Mouse (Mus musculus) cerebellum, adult (tissue): ENCODE results near the gene Ezr.

Experiments
- ATAC-seq: cut with Nextera tagmentation; 2 replicates; pipeline ENCODE4 v1.9.2; 2017; ENCODE audit warnings: mild to moderate bottlenecking, moderate library complexity, mixed read lengths; ENCODE audit not compliant: insufficient number of reproducible peaks, low FRiP score, low TSS enrichment

Gene Ezr

GRCm38 (mm10) chr17:6794160-6794751 is 11.7 kb upstream of the Ezr start:
- no peak for ATAC-seq

- ATAC-seq: no peak
Observed at GRCm38 (mm10) chr17:6789581-6790118, 7.1 kb upstream of the Ezr start.

GRCm38 (mm10) chr17:6789103-6789502 is 6.5 kb upstream of the Ezr start:
- no peak for ATAC-seq

GRCm38 (mm10) chr17:6787241-6787640 is 4.7 kb upstream of the Ezr start:
- ATAC-seq: no peak

- no peak for ATAC-seq
Observed at GRCm38 (mm10) chr17:6783756-6784357, 1.3 kb upstream of the Ezr start.

GRCm38 (mm10) chr17:6783006-6783661 is 550 bp upstream of the Ezr start:
- peak; percentile 47 for ATAC-seq

- ATAC-seq: no peak
Observed at GRCm38 (mm10) chr17:6782033-6782526, 504 bp downstream of the Ezr start.

- no peak for ATAC-seq
Observed at GRCm38 (mm10) chr17:6781273-6781672, 1.3 kb downstream of the Ezr start.

GRCm38 (mm10) chr17:6780521-6781115 is 2.0 kb downstream of the Ezr start:
- ATAC-seq: no peak

- no peak for ATAC-seq
Observed at GRCm38 (mm10) chr17:6779632-6780031, 3.0 kb downstream of the Ezr start.

- no peak for ATAC-seq
Observed at GRCm38 (mm10) chr17:6778771-6779509, 3.6 kb downstream of the Ezr start.

GRCm38 (mm10) chr17:6778332-6778683 is 4.3 kb downstream of the Ezr start:
- ATAC-seq: no peak

- no peak for ATAC-seq
Observed at GRCm38 (mm10) chr17:6777629-6778331, 4.8 kb downstream of the Ezr start.

GRCm38 (mm10) chr17:6777061-6777460 is 5.5 kb downstream of the Ezr start:
- ATAC-seq: no peak

GRCm38 (mm10) chr17:6776576-6776975 is 6.0 kb downstream of the Ezr start:
- no peak for ATAC-seq

- ATAC-seq: no peak
Observed at GRCm38 (mm10) chr17:6776123-6776522, 6.5 kb downstream of the Ezr start.

- ATAC-seq: no peak
Observed at GRCm38 (mm10) chr17:6775671-6776070, 6.9 kb downstream of the Ezr start.

GRCm38 (mm10) chr17:6775221-6775620 is 7.4 kb downstream of the Ezr start:
- ATAC-seq: no peak

GRCm38 (mm10) chr17:6773249-6773966 is 9.2 kb downstream of the Ezr start:
- ATAC-seq: no peak
